Mouse (Mus musculus) mouse embryonic stem cell (cell line): ENCODE data around the gene Pitpnb.

Experiments
- in situ Hi-C, 2 experiments: fragments of 300-500 bp; cut with MboI; formaldehyde crosslinking; loops; 1 replicate in 1 of 2; 3 replicates in 1 of 2; pipeline ENCODE4 v1.14.3; 2019 to 2020; ENCODE audit warnings: low sequenced_read_pairs in 2 of 2, low pct_unique_long_range_greater_than_20kb in 1 of 2, mixed read lengths in 1 of 2; ENCODE audit not compliant: unreplicated experiment in 1 of 2

Pitpnb gene

DNA sequence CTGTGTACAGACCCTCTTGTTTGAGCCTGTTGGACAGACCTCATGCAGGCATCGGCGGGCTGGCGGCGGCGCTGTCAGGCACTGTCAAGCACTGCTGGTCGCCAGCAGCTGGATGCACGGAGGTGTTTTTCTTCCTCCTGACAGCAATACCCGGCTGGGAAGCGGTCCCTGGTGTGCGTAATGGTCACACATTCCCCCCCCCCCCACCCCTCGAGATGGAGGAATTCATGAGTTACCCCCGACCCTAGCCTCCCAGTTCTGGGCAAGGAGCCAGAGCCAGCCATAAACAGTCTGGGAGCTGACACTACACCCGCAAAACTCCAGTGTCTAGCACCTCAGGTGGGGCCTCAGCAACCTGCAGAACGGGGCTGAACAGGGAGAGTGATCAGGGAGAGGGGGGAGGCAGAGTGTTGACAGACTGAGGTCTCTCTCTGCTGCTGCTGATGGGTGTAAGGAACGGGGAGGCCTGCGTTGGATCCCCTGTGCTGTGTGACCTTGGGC, 103.8 kb downstream of the Pitpnb start:
- in situ Hi-C loops, result no loop called here

DNA sequence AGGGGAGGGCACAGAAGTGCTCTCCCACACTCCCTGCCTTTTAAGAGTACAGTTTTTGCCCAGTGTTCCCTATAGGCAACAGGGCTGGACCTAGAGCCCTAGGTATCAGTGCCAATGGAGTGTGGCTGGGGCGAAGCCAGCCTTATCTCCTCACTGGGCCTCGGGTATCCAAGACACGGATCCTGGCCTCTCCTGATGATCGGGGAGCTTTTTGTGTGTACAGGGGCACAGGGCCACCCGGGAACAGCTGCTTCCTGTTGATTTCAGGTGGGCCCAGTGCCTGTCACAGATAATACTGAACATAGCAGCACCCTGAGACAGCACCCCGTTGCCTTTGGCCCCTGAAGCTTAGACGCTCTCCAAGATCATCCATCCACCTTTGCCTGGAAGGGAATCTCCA, 105.7 kb downstream of the Pitpnb start:
- in situ Hi-C loops, result no loop called here

- in situ Hi-C loops, result no loop called here
Observed at GRCm38 (mm10) chr5:111437205-111437604, 106.6 kb downstream of the Pitpnb start.
